31 mouse cellular contexts compared by ENCODE assay signal in the genomic region with DNA sequence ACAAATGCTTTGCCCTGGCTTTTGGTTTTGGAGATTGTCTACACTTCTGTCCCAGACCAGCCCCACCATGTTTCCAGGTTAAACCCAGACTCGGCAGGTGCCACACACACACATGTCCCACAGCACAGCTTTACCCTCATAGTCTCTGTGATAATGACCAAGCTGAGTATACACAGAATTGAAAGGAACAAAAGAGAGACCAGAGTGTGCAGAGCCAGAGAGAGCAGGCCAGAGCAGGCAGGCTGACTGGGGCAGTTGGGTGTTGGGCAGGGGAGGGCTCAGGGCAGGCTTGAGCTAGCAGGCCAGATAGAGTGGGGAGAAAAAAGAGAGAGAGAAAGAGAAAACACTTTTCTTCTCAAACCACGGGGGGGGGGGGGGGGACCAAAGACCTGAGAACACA. TPM values are rescaled to one million over a fixed set of nuclear protein-coding genes. Genes with fewer than 3 reads are reported as not detected.
A peak's percentile ranks its signal among the peaks of the same experiment; 100 is the strongest.
DNase-seq lines count a peak whose midpoint lies in the region; ATAC-seq and TF ChIP-seq lines count a peak whose summit lies in the region.
"Had no signal": no experiment of that assay in that cellular context is flagged by ENCODE, and none has a peak within 500 bp of the region (broad histone marks: within the 10 kb centered on the region; RNA-seq: fewer than 3 reads in every experiment).

No protein-coding gene starts in this region.

- H3K9me3 ChIP-seq in intestine, embryonic 15.5 days: no peaks in the 10 kb centered on the region
- H3K9me3 ChIP-seq in intestine, postnatal 0 days (ENCODE audit: control insufficient read depth): no peaks in the 10 kb centered on the region
- H3K9me3 ChIP-seq in stomach, embryonic 15.5 days: no peaks in the 10 kb centered on the region
- H3K9me3 ChIP-seq in forebrain, embryonic 10.5 days: no peaks in the 10 kb centered on the region
- H3K9me3 ChIP-seq: hindbrain, embryonic 12.5 days; hindbrain, embryonic 15.5 days had no signal

- H3K27me3 ChIP-seq in intestine, embryonic 15.5 days (replicated peaks): no peaks in the 10 kb centered on the region
- H3K27me3 ChIP-seq in intestine, postnatal 0 days (replicated peaks; ENCODE audit: control insufficient read depth, insufficient read depth, low read length): no peaks in the 10 kb centered on the region
- no peaks in the 10 kb centered on the region for H3K27me3 ChIP-seq in stomach, embryonic 15.5 days (replicated peaks)
- H3K27me3 ChIP-seq in forebrain, embryonic 10.5 days (ENCODE audit: poor library complexity, severe bottlenecking): no peaks in the 10 kb centered on the region
- H3K27me3 ChIP-seq: hindbrain, embryonic 12.5 days; hindbrain, embryonic 15.5 days had no signal

- H3K4me1 ChIP-seq in intestine, embryonic 15.5 days (replicated peaks): no peaks in the 10 kb centered on the region
- no peaks in the 10 kb centered on the region for H3K4me1 ChIP-seq in intestine, postnatal 0 days (replicated peaks; ENCODE audit: control insufficient read depth, insufficient read depth, low read length)
- H3K4me1 ChIP-seq in stomach, embryonic 15.5 days: no peaks in the 10 kb centered on the region
- H3K4me1 ChIP-seq in forebrain, embryonic 10.5 days: no peaks in the 10 kb centered on the region
- H3K4me1 ChIP-seq: hindbrain, embryonic 12.5 days; hindbrain, embryonic 15.5 days had no signal

- no peak overlapping the region for H3K9ac ChIP-seq in intestine, embryonic 15.5 days
- H3K9ac ChIP-seq in intestine, postnatal 0 days (ENCODE audit: low read depth, low read length): 0 out of 2 replicates have a peak overlapping the region, but pooled peaks have one; percentile 34
- H3K9ac ChIP-seq in stomach, embryonic 15.5 days: no peak overlapping the region
- H3K9ac ChIP-seq: forebrain, postnatal 0 days; hindbrain, embryonic 12.5 days; hindbrain, embryonic 15.5 days had no signal

- no peak for TF ChIP-seq CTCF in intestine, postnatal 0 days (IDR thresholded peaks at IDR 0.05; ENCODE audit: low read depth)

- peak overlapping the region; percentile 56; the same call in 1 of the 2 replicates for H3K27ac ChIP-seq in intestine, embryonic 15.5 days
- peak overlapping the region; percentile 78 for H3K27ac ChIP-seq in intestine, postnatal 0 days (ENCODE audit: low read depth, low read length)
- peak overlapping the region; percentile 59; the same call in 1 of the 2 replicates for H3K27ac ChIP-seq in stomach, embryonic 15.5 days
- H3K27ac ChIP-seq in forebrain, embryonic 10.5 days: no peak overlapping the region
- H3K27ac ChIP-seq: heart, adult 2 months; hindbrain, embryonic 12.5 days; hindbrain, embryonic 15.5 days had no signal

- peak overlapping the region; percentile 21 for H3K4me3 ChIP-seq in intestine, embryonic 15.5 days (replicated peaks)
- H3K4me3 ChIP-seq in intestine, postnatal 0 days (ENCODE audit: low read depth, low read length): peak overlapping the region; percentile 44
- no peak overlapping the region for H3K4me3 ChIP-seq in stomach, embryonic 15.5 days (replicated peaks)
- no peak overlapping the region for H3K4me3 ChIP-seq in forebrain, embryonic 10.5 days
- H3K4me3 ChIP-seq: heart, adult 2 months; hindbrain, embryonic 12.5 days; hindbrain, embryonic 15.5 days had no signal

- 83% methylated on average over 1 of the region's 2 CpGs for WGBS in intestine, embryonic 15.5 days
- 49% methylated on average over 1 of the region's 2 CpGs for WGBS in intestine, postnatal 0 days
- 45% methylated on average over 2 of the region's 2 CpGs for WGBS in stomach, embryonic 15.5 days
- WGBS in forebrain, embryonic 10.5 days: 95% methylated on average over 1 of the region's 2 CpGs

- H3K36me3 ChIP-seq in intestine, embryonic 15.5 days: no peaks in the 10 kb centered on the region
- H3K36me3 ChIP-seq in intestine, postnatal 0 days (ENCODE audit: control insufficient read depth, insufficient read depth): peaks cover 12% of the 10 kb centered on the region; the same call in 1 of the 2 replicates
- H3K36me3 ChIP-seq in stomach, embryonic 15.5 days: no peaks in the 10 kb centered on the region
- H3K36me3 ChIP-seq in forebrain, embryonic 10.5 days (replicated peaks): no peaks in the 10 kb centered on the region
- H3K36me3 ChIP-seq: hindbrain, embryonic 12.5 days; hindbrain, embryonic 15.5 days had no signal

- ATAC-seq in intestine, embryonic 15.5 days: no peak
- no peak for ATAC-seq in intestine, postnatal 0 days
- peak; percentile 77 for ATAC-seq in stomach, embryonic 15.5 days (ENCODE audit: insufficient read depth, low FRiP score, low read depth)
- ATAC-seq: activated CD4-positive, CD25-positive, alpha-beta regulatory T cell, adult 4 months; CD4-positive, CD25-positive, alpha-beta regulatory T cell, adult 4 months; forebrain, embryonic 14.5 days; forebrain, postnatal 0 days had no signal

- DNase-seq in frontal cortex, postnatal 14 days (ENCODE audit: low spot score in 2 of 2): no peak
- DNase-seq in forebrain, embryonic 10.5 days (ENCODE audit: extremely low spot score, low spot score): no peak
- DNase-seq in cerebellum, postnatal 36 days: no peak
- DNase-seq: adrenal gland, postnatal 10 days; cerebellum, adult 11 months; cerebellum, adult 2 months; cerebellum, adult 9-11 months; cerebellum, postnatal 25 days; embryo, embryonic 11 days; forebrain, postnatal 0 days; gastrocnemius, postnatal 25 days; heart, adult 2 months; kidney, adult 11 months had no signal

- peak overlapping the region; percentile 49 for H3K4me2 ChIP-seq in intestine, embryonic 15.5 days (replicated peaks)
- peak overlapping the region; percentile 66 for H3K4me2 ChIP-seq in intestine, postnatal 0 days (replicated peaks; ENCODE audit: low read depth)
- H3K4me2 ChIP-seq in stomach, embryonic 15.5 days: no peak overlapping the region; the same call in 1 of the 2 replicates
- H3K4me2 ChIP-seq: heart, embryonic 11.5 days; hindbrain, embryonic 12.5 days; hindbrain, embryonic 15.5 days had no signal

RNA-seq across cellular contexts. Expression of gene Btnl4, which starts 19.4 kb away (rescaled TPM):
- 12.7 and 13.6 TPM in 2 replicates for polyA plus RNA-seq in intestine, embryonic 15.5 days (2015; fragmentation: Nextera tagmentation; extraction: Ambion mirVana)
- polyA plus RNA-seq in intestine, postnatal 0 days (2015; fragmentation: Nextera tagmentation; extraction: Ambion mirVana): 20.2 and 25.1 TPM in 2 replicates
- 2.6 and 4.1 TPM in 2 replicates for polyA plus RNA-seq in stomach, embryonic 15.5 days (2015; fragmentation: Nextera tagmentation; extraction: Ambion mirVana)
- polyA plus RNA-seq in forebrain, embryonic 10.5 days (2016; fragmentation: Nextera tagmentation; extraction: Ambion mirVana): not detected in 2 replicates
- polyA plus RNA-seq: activated CD4-positive, CD25-positive, alpha-beta regulatory T cell, adult 4 months; C2C12; CD4-positive, CD25-positive, alpha-beta regulatory T cell, adult 4 months; cerebellum, adult 2 months; cortical plate, adult 2 months; embryonic facial prominence, embryonic 11.5 days; embryonic facial prominence, embryonic 14.5 days; forebrain, embryonic 11.5 days; forebrain, embryonic 14.5 days; forebrain, postnatal 0 days; frontal cortex, adult 2 months; gonadal fat pad, adult 2 months; heart, adult 2 months; heart, embryonic 11.5 days; heart, embryonic 14.5 days; heart, postnatal 0 days; hindbrain, embryonic 12.5 days; hindbrain, embryonic 15.5 days had no signal

RNA-seq across cellular contexts. Expression of gene Btnl6, which starts 20.6 kb away (rescaled TPM):
- 13.1 and 15.2 TPM in 2 replicates for polyA plus RNA-seq in intestine, embryonic 15.5 days (2015; fragmentation: Nextera tagmentation; extraction: Ambion mirVana)
- 85.8 and 97.6 TPM in 2 replicates for polyA plus RNA-seq in intestine, postnatal 0 days (2015; fragmentation: Nextera tagmentation; extraction: Ambion mirVana)
- 1.2 and 2.8 TPM in 2 replicates for polyA plus RNA-seq in stomach, embryonic 15.5 days (2015; fragmentation: Nextera tagmentation; extraction: Ambion mirVana)
- polyA plus RNA-seq in forebrain, embryonic 10.5 days (2016; fragmentation: Nextera tagmentation; extraction: Ambion mirVana): not detected in 2 replicates
- polyA plus RNA-seq: activated CD4-positive, CD25-positive, alpha-beta regulatory T cell, adult 4 months; C2C12; cerebellum, adult 2 months; cortical plate, adult 2 months; embryonic facial prominence, embryonic 11.5 days; embryonic facial prominence, embryonic 14.5 days; forebrain, embryonic 11.5 days; forebrain, embryonic 14.5 days; forebrain, postnatal 0 days; frontal cortex, adult 2 months; gonadal fat pad, adult 2 months; heart, adult 2 months; heart, embryonic 11.5 days; heart, embryonic 14.5 days; heart, postnatal 0 days; hindbrain, embryonic 12.5 days; hindbrain, embryonic 15.5 days had no signal

Comparison
In these comparisons a context has a peak if more than half of its experiments do, and no peak if none do; other contexts are left out.
1. H3K4me3 ChIP-seq: peak in intestine, embryonic 15.5 days (single experiment) and intestine, postnatal 0 days (single experiment); none in stomach, embryonic 15.5 days (single experiment) and forebrain, embryonic 10.5 days (single experiment).